Mouse (Mus musculus): ENCODE data around the gene Sik1.

- TF ChIP-seq CTCF (IDR thresholded peaks at IDR 0.05; ENCODE audit: borderline replicate concordance, insufficient read depth, low read length) (no peak), POLR2A (IDR thresholded peaks at IDR 0.05; ENCODE audit: low read depth, low read length) (no peak)
Measured at GRCm38 (mm10) chr17:31842930-31843822, 12.4 kb downstream of the Sik1 start.

Measured in embryonic fibroblast, embryonic 13.5 days (primary cell).